Mouse (Mus musculus) kidney, postnatal 25 days (tissue): Measurements from ENCODE around the gene Olfr965.
"Not testable (repeated sequence)": the region's sequence is repeated elsewhere in the genome, so short reads cannot be mapped to it uniquely, and the experiment has no call there.

ENCODE experiments used
- DNase-seq, 2 experiments: peaks; one replicate each; pipeline ENCODE4 v3.0.0; 2021; ENCODE audit warnings: mixed read lengths in 2 of 2

The Olfr965 gene

GRCm38 (mm10) chr9:39711053-39711452 lies at the start of gene Olfr965:
Olfr965 (plus strand) TSS chr9:39711353.
- DNase-seq: no peak

- DNase-seq: no peak
These were observed 44.2 kb upstream of the Olfr965 start, which contains the start of gene Olfr963 for GRCm38 (mm10) chr9:39666905-39667304. Olfr963 (plus strand) TSS chr9:39667205.

- no peak for DNase-seq
These were observed 41.4 kb upstream of the Olfr965 start for GRCm38 (mm10) chr9:39669723-39670122.

- no peak for DNase-seq
These were observed 36.3 kb upstream of the Olfr965 start for GRCm38 (mm10) chr9:39674820-39675219.

- DNase-seq: no peak
These were observed 32.6 kb upstream of the Olfr965 start for GRCm38 (mm10) chr9:39678557-39678956.

- DNase-seq: no peak
These were observed 31.9 kb upstream of the Olfr965 start for GRCm38 (mm10) chr9:39679280-39679679.

GRCm38 (mm10) chr9:39701123-39701522 lies 10.0 kb upstream of the Olfr965 start:
- DNase-seq: not testable (repeated sequence)

- no peak for DNase-seq
These were observed 4.1 kb upstream of the Olfr965 start, which contains the start of gene Olfr149 for GRCm38 (mm10) chr9:39707017-39707416. Olfr149 (minus strand) TSS chr9:39707117.

GRCm38 (mm10) chr9:39708958-39709357 lies 2.2 kb upstream of the Olfr965 start:
- DNase-seq: peak; percentile 34 to 35

- no peak for DNase-seq
These were observed 19.5 kb downstream of the Olfr965 start, which contains the start of gene Olfr150 for GRCm38 (mm10) chr9:39730678-39731077. Olfr150 (plus strand) TSS chr9:39730978.

GRCm38 (mm10) chr9:39740741-39741140 lies 29.6 kb downstream of the Olfr965 start:
- DNase-seq: no peak

GRCm38 (mm10) chr9:39745949-39746348 lies 34.8 kb downstream of the Olfr965 start, which contains the start of gene Olfr967:
Olfr967 (plus strand) TSS chr9:39746249.
- DNase-seq: no peak

GRCm38 (mm10) chr9:39746428-39746827 lies 35.3 kb downstream of the Olfr965 start:
- DNase-seq: no peak
